Mouse (Mus musculus) cerebellum, adult (tissue): ENCODE results near the gene Gprc5d.

ENCODE experiments used
- ATAC-seq: cut with Nextera tagmentation; 2 replicates; pipeline ENCODE4 v1.9.2; 2017; ENCODE audit warnings: mild to moderate bottlenecking, moderate library complexity, mixed read lengths; ENCODE audit not compliant: insufficient number of reproducible peaks, low FRiP score, low TSS enrichment

Gene Gprc5d

GRCm38 (mm10) chr6:135118183-135118582 lies at the start of gene Gprc5d:
Gene Gprc5d (minus strand): TSS chr6:135118283.
- no peak for ATAC-seq

- ATAC-seq, result no peak
Measured at GRCm38 (mm10) chr6:135166712-135167111, 48.6 kb upstream of the Gprc5d start.

- no peak for ATAC-seq
Measured at GRCm38 (mm10) chr6:135166262-135166661, 48.2 kb upstream of the Gprc5d start.

GRCm38 (mm10) chr6:135165706-135166105 lies 47.6 kb upstream of the Gprc5d start:
- no peak for ATAC-seq

- ATAC-seq, result no peak
Measured at GRCm38 (mm10) chr6:135165191-135165590, 47.1 kb upstream of the Gprc5d start.

GRCm38 (mm10) chr6:135162861-135163260 lies 44.8 kb upstream of the Gprc5d start:
- ATAC-seq, result no peak

- ATAC-seq, result no peak
Measured at GRCm38 (mm10) chr6:135162311-135162710, 44.2 kb upstream of the Gprc5d start.

GRCm38 (mm10) chr6:135161356-135161755 lies 43.3 kb upstream of the Gprc5d start:
- no peak for ATAC-seq

- ATAC-seq, result no peak
Measured at GRCm38 (mm10) chr6:135158509-135158908, 40.4 kb upstream of the Gprc5d start.

- ATAC-seq, result no peak
Measured at GRCm38 (mm10) chr6:135157496-135157895, 39.4 kb upstream of the Gprc5d start.

- ATAC-seq, result no peak
Measured at GRCm38 (mm10) chr6:135156597-135156996, 38.5 kb upstream of the Gprc5d start.

GRCm38 (mm10) chr6:135153719-135154118 lies 35.6 kb upstream of the Gprc5d start:
- no peak for ATAC-seq

GRCm38 (mm10) chr6:135150311-135150710 lies 32.2 kb upstream of the Gprc5d start:
- ATAC-seq, result no peak

- no peak for ATAC-seq
Measured at GRCm38 (mm10) chr6:135149722-135150121, 31.6 kb upstream of the Gprc5d start.

GRCm38 (mm10) chr6:135149175-135149574 lies 31.1 kb upstream of the Gprc5d start:
- no peak for ATAC-seq

GRCm38 (mm10) chr6:135148506-135148905 lies 30.4 kb upstream of the Gprc5d start:
- ATAC-seq, result peak; percentile 23; the same call in 1 of the 2 replicates

- ATAC-seq, result no peak
Measured at GRCm38 (mm10) chr6:135145976-135146375, 27.9 kb upstream of the Gprc5d start.

- no peak for ATAC-seq
Measured at GRCm38 (mm10) chr6:135144516-135144915, 26.4 kb upstream of the Gprc5d start.

GRCm38 (mm10) chr6:135143151-135143550 lies 25.1 kb upstream of the Gprc5d start:
- no peak for ATAC-seq

- no peak for ATAC-seq
Measured at GRCm38 (mm10) chr6:135141451-135142147, 23.5 kb upstream of the Gprc5d start.

GRCm38 (mm10) chr6:135138746-135139145 lies 20.7 kb upstream of the Gprc5d start:
- ATAC-seq, result no peak

- ATAC-seq, result no peak
Measured at GRCm38 (mm10) chr6:135138207-135138606, 20.1 kb upstream of the Gprc5d start.
